Mouse (Mus musculus) liver, embryonic 12.5 days (tissue): Measurements from ENCODE around the gene Gm29666. TPM values are rescaled to one million over a fixed set of nuclear protein-coding genes. Genes with fewer than 3 reads are reported as not detected.

Experiments
- ATAC-seq: fragments of 200-750 bp; cut with Nextera tagmentation; 2 replicates; pipeline ENCODE4 v1.8.0; 2017; ENCODE audit warnings: moderate number of reproducible peaks, mild to moderate bottlenecking, moderate library complexity
- H3K27ac ChIP-seq: fragments of 300-500 bp; sonication (generic); 2 replicates; pipeline ENCODE4 v1.5.1; 2016; ENCODE audit warnings: mild to moderate bottlenecking
- H3K27me3 ChIP-seq: fragments of 300-500 bp; sonication (generic); replicated peaks from 2 replicates; pipeline ENCODE4 v1.6.1; 2016; ENCODE audit warnings: mild to moderate bottlenecking, moderate library complexity
- H3K36me3 ChIP-seq: fragments of 300-500 bp; sonication (generic); 2 replicates; pipeline ENCODE4 v1.6.1; 2016; ENCODE audit warnings: mild to moderate bottlenecking, moderate library complexity
- H3K4me1 ChIP-seq: fragments of 300-500 bp; sonication (generic); 2 replicates; pipeline ENCODE4 v1.6.1; 2016
- H3K4me2 ChIP-seq: fragments of 300-500 bp; sonication (generic); 2 replicates; pipeline ENCODE4 v1.6.1; 2016; ENCODE audit warnings: mild to moderate bottlenecking, moderate library complexity
- H3K4me3 ChIP-seq: fragments of 300-500 bp; sonication (generic); 2 replicates; pipeline ENCODE4 v1.5.1; 2016; ENCODE audit warnings: mild to moderate bottlenecking, moderate library complexity
- H3K9ac ChIP-seq: fragments of 300-500 bp; sonication (generic); 2 replicates; pipeline ENCODE4 v1.6.1; 2016; ENCODE audit warnings: mild to moderate bottlenecking, moderate library complexity
- H3K9me3 ChIP-seq: fragments of 300-500 bp; sonication (generic); replicated peaks from 2 replicates; pipeline ENCODE4 v1.6.1; 2016; ENCODE audit warnings: mild to moderate bottlenecking, moderate library complexity
- WGBS: fragments of 180-500 bp; shearing (Covaris S2); methylation state at CpG from one replicate; pipeline ENCODE4 v1.1.7; 2016; ENCODE audit not compliant: insufficient replicate concordance; 5-methylcytosine and 5-hydroxymethylcytosine counted together
- polyA plus RNA-seq: library from polyadenylated mRNA; unstranded; fragments of >200 nt; fragmentation: Nextera tagmentation; extraction: Ambion mirVana; gene quantifications from 2 replicates; pipeline ENCODE4 v1.2.1, GENCODE M21; 2016

Gene Gm29666
- polyA plus RNA-seq, 1 experiment from 2014 or later = 0.99 TPM

GRCm38 (mm10) chr15:84944319-84944718, 24.5 kb upstream of the Gm29666 start:
- H3K27me3 ChIP-seq = no peaks in the 10 kb centered on the region
- H3K27ac ChIP-seq = no peak overlapping the region
- no peak for ATAC-seq
- no peaks in the 10 kb centered on the region for H3K9me3 ChIP-seq
- H3K4me3 ChIP-seq = no peak overlapping the region
- WGBS = 84% methylated on average over 5 of the region's 5 CpGs
- no peak overlapping the region for H3K4me2 ChIP-seq
- no peak overlapping the region for H3K9ac ChIP-seq
- H3K36me3 ChIP-seq = peaks cover 53% of the 10 kb centered on the region
- H3K4me1 ChIP-seq = no peaks in the 10 kb centered on the region

GRCm38 (mm10) chr15:84942647-84943285, 22.9 kb upstream of the Gm29666 start:
- peaks cover 58% of the 10 kb centered on the region for H3K36me3 ChIP-seq
- no peak overlapping the region for H3K4me2 ChIP-seq
- H3K27ac ChIP-seq = no peak overlapping the region
- H3K4me3 ChIP-seq = no peak overlapping the region
- H3K27me3 ChIP-seq = no peaks in the 10 kb centered on the region
- no peaks in the 10 kb centered on the region for H3K9me3 ChIP-seq
- no peaks in the 10 kb centered on the region for H3K4me1 ChIP-seq
- no peak for ATAC-seq
- no peak overlapping the region for H3K9ac ChIP-seq
- WGBS = 82% methylated on average over 11 of the region's 11 CpGs

- ATAC-seq = no peak
- WGBS = 71% methylated on average over 12 of the region's 12 CpGs
These were observed 20.3 kb upstream of the Gm29666 start for GRCm38 (mm10) chr15:84940102-84940501.

GRCm38 (mm10) chr15:84934901-84935300, 15.1 kb upstream of the Gm29666 start:
- H3K4me2 ChIP-seq = no peak overlapping the region
- no peak for ATAC-seq
- 92% methylated on average over 16 of the region's 16 CpGs for WGBS
- H3K9ac ChIP-seq = no peak overlapping the region
- H3K4me3 ChIP-seq = no peak overlapping the region
- no peaks in the 10 kb centered on the region for H3K9me3 ChIP-seq
- peaks cover 100% of the 10 kb centered on the region for H3K36me3 ChIP-seq
- H3K4me1 ChIP-seq = 0 out of 2 replicates have a peak, but pooled peaks cover 3% of the 10 kb centered on the region
- H3K27me3 ChIP-seq = no peaks in the 10 kb centered on the region
- H3K27ac ChIP-seq = no peak overlapping the region

More at GRCm38 (mm10) chr15:84940102-84940501, 20.3 kb upstream of the Gm29666 start:
- Histone ChIP-seq H3K4me3 (no peak overlapping the region), H3K9ac (no peak overlapping the region), H3K4me1 (no peaks in the 10 kb centered on the region), H3K27me3 (no peaks in the 10 kb centered on the region), H3K27ac (no peak overlapping the region), H3K4me2 (no peak overlapping the region), H3K9me3 (no peaks in the 10 kb centered on the region), H3K36me3 (peaks cover 85% of the 10 kb centered on the region)

GRCm38 (mm10) chr15:84932351-84932750, 12.5 kb upstream of the Gm29666 start:
- Histone ChIP-seq H3K4me2 (no peak overlapping the region), H3K4me3 (no peak overlapping the region), H3K27ac (no peak overlapping the region), H3K9ac (no peak overlapping the region), H3K27me3 (no peaks in the 10 kb centered on the region), H3K9me3 (no peaks in the 10 kb centered on the region), H3K4me1 (0 out of 2 replicates have a peak, but pooled peaks cover 3% of the 10 kb centered on the region), H3K36me3 (peaks cover 100% of the 10 kb centered on the region)
- ATAC-seq = peak; percentile 77
- 68% methylated on average over 5 of the region's 5 CpGs for whole genome bisulfite sequencing

GRCm38 (mm10) chr15:84925495-84926018, 5.7 kb upstream of the Gm29666 start:
- H3K4me1 ChIP-seq = peaks cover 36% of the 10 kb centered on the region
- H3K4me3 ChIP-seq = peak overlapping the region; percentile 97
- H3K9ac ChIP-seq = peak overlapping the region; percentile 48
- H3K27me3 ChIP-seq = no peaks in the 10 kb centered on the region
- H3K27ac ChIP-seq = 0 out of 2 replicates have a peak overlapping the region, but pooled peaks have one; percentile 25
- no peak for ATAC-seq
- peak overlapping the region; percentile 78 for H3K4me2 ChIP-seq
- no peaks in the 10 kb centered on the region for H3K9me3 ChIP-seq
- H3K36me3 ChIP-seq = peaks cover 59% of the 10 kb centered on the region
- 60% methylated on average over 1 of the region's 1 CpGs for WGBS

- Histone ChIP-seq H3K4me3 (peak overlapping the region; percentile 97), H3K27ac (peak overlapping the region; percentile 98), H3K36me3 (peaks cover 53% of the 10 kb centered on the region), H3K27me3 (no peaks in the 10 kb centered on the region), H3K9me3 (no peaks in the 10 kb centered on the region), H3K4me1 (peaks cover 36% of the 10 kb centered on the region), H3K4me2 (peak overlapping the region; percentile 78), H3K9ac (peak overlapping the region; percentile 98)
- WGBS = 8% methylated on average over 9 of the region's 9 CpGs
- no peak for ATAC-seq
These were observed 5.0 kb upstream of the Gm29666 start for GRCm38 (mm10) chr15:84924781-84925315.

- peaks cover 52% of the 10 kb centered on the region for H3K36me3 ChIP-seq
- peak; percentile 84 for ATAC-seq
- peak overlapping the region; percentile 78 for H3K4me2 ChIP-seq
- H3K4me1 ChIP-seq = peaks cover 36% of the 10 kb centered on the region
- WGBS = under 1% methylated on average over 58 of the region's 68 CpGs
- no peaks in the 10 kb centered on the region for H3K9me3 ChIP-seq
- H3K9ac ChIP-seq = peak overlapping the region; percentile 98
- H3K27ac ChIP-seq = peak overlapping the region; percentile 98
- peak overlapping the region; percentile 97 for H3K4me3 ChIP-seq
- no peaks in the 10 kb centered on the region for H3K27me3 ChIP-seq
These were observed 3.8 kb upstream of the Gm29666 start for GRCm38 (mm10) chr15:84923508-84924181.

GRCm38 (mm10) chr15:84922884-84923507, 3.2 kb upstream of the Gm29666 start, which contains the start of gene Nup50:
TSS of gene Nup50 (plus strand) at chr15:84923411.
- peaks cover 36% of the 10 kb centered on the region for H3K4me1 ChIP-seq

GRCm38 (mm10) chr15:84913201-84913600, 6.6 kb downstream of the Gm29666 start:
- WGBS = 79% methylated on average over 3 of the region's 3 CpGs
- Histone ChIP-seq H3K36me3 (peaks cover 47% of the 10 kb centered on the region), H3K27me3 (no peaks in the 10 kb centered on the region), H3K27ac (no peak overlapping the region), H3K4me3 (no peak overlapping the region), H3K9me3 (peaks cover 13% of the 10 kb centered on the region), H3K9ac (no peak overlapping the region), H3K4me2 (no peak overlapping the region), H3K4me1 (no peaks in the 10 kb centered on the region)
- no peak for ATAC-seq

More at GRCm38 (mm10) chr15:84922884-84923507, 3.2 kb upstream of the Gm29666 start, which contains the start of gene Nup50:
- Histone ChIP-seq H3K9me3 (no peaks in the 10 kb centered on the region), H3K36me3 (peaks cover 49% of the 10 kb centered on the region), H3K4me3 (peak within 1 kb of the TSS; percentile 97), H3K9ac (peak within 1 kb of the TSS; percentile 98), H3K27me3 (no peaks in the 10 kb centered on the region), H3K4me2 (peak within 1 kb of the TSS; percentile 89), H3K27ac (peak within 1 kb of the TSS; percentile 98)
- ATAC-seq = peak; percentile 86
- whole genome bisulfite sequencing = 0% methylated on average over 58 of the region's 60 CpGs

GRCm38 (mm10) chr15:84903843-84904385, 15.9 kb downstream of the Gm29666 start:
- no peak overlapping the region for H3K4me3 ChIP-seq
- H3K4me2 ChIP-seq = no peak overlapping the region
- H3K4me1 ChIP-seq = no peaks in the 10 kb centered on the region
- ATAC-seq = no peak
- 72% methylated on average over 7 of the region's 7 CpGs for WGBS
- H3K9ac ChIP-seq = no peak overlapping the region
- no peaks in the 10 kb centered on the region for H3K9me3 ChIP-seq
- H3K27ac ChIP-seq = no peak overlapping the region
- no peaks in the 10 kb centered on the region for H3K36me3 ChIP-seq
- H3K27me3 ChIP-seq = no peaks in the 10 kb centered on the region
